Mouse (Mus musculus) myocyte (in vitro differentiated cells): ENCODE measurements around the gene Sla2. TPM values are rescaled to one million over a fixed set of nuclear protein-coding genes. Genes with fewer than 3 reads are reported as not detected.

Experiments
- H3K27me3 ChIP-seq: one replicate; pipeline ENCODE4 v1.6.1; 2011; ENCODE audit not compliant: control insufficient read depth, insufficient read depth, insufficient read length
- H3K36me3 ChIP-seq: one replicate; pipeline ENCODE4 v1.6.1; 2011; ENCODE audit not compliant: control insufficient read depth, insufficient read depth
- H3K4me2 ChIP-seq: one replicate; pipeline ENCODE4 v1.6.1; 2011; ENCODE audit warnings: low read depth, control low read depth
- H3K4me3 ChIP-seq: one replicate; pipeline ENCODE4 v1.5.1; 2011; ENCODE audit warnings: mild to moderate bottlenecking, control low read depth, moderate library complexity
- H3K79me2 ChIP-seq: one replicate; pipeline ENCODE4 v1.6.1; 2011; ENCODE audit not compliant: control insufficient read depth, insufficient read depth
- H3ac ChIP-seq: one replicate; pipeline ENCODE4 v1.6.1; 2011; ENCODE audit not compliant: control insufficient read depth, insufficient read length
- CEBPB ChIP-seq: IDR thresholded peaks from 2 replicates; pipeline ENCODE4 v1.6.1; 2011; ENCODE audit warnings: mild to moderate bottlenecking, moderate library complexity; ENCODE audit not compliant: poor library complexity, insufficient read depth, severe bottlenecking
- E2F4 ChIP-seq: IDR thresholded peaks from one replicate; pipeline ENCODE4 v1.6.1; 2011; ENCODE audit warnings: mild to moderate bottlenecking, control low read depth, moderate library complexity; ENCODE audit not compliant: insufficient read depth
- MAX ChIP-seq: IDR thresholded peaks from one replicate; pipeline ENCODE4 v1.6.1; 2011; ENCODE audit warnings: low read depth, mild to moderate bottlenecking, control low read depth
- MYOD1 ChIP-seq, 3 experiments: IDR thresholded peaks; one replicate each; pipeline ENCODE4 v1.6.1; 2011; ENCODE audit warnings: control low read depth in 2 of 3, low read depth in 2 of 3, mild to moderate bottlenecking in 2 of 3, moderate library complexity in 1 of 3; ENCODE audit not compliant: insufficient read length in 2 of 3, control insufficient read depth in 1 of 3
- MYOG ChIP-seq, 3 experiments: IDR thresholded peaks; one replicate each; pipeline ENCODE4 v1.6.1; 2011; ENCODE audit warnings: control low read depth in 2 of 3, low read depth in 2 of 3, mild to moderate bottlenecking in 2 of 3; ENCODE audit not compliant: insufficient read length in 2 of 3, control insufficient read depth in 1 of 3, insufficient read depth in 1 of 3
- POLR2A ChIP-seq: IDR thresholded peaks from one replicate; pipeline ENCODE4 v1.6.1; 2011; ENCODE audit warnings: low read depth, mild to moderate bottlenecking, control low read depth, moderate library complexity; ENCODE audit not compliant: insufficient read length
- POLR2AphosphoS2 ChIP-seq: IDR thresholded peaks from one replicate; pipeline ENCODE4 v1.6.1; 2011; ENCODE audit warnings: low read depth, control low read depth; ENCODE audit not compliant: insufficient read length
- REST ChIP-seq: IDR thresholded peaks from one replicate; pipeline ENCODE4 v1.6.1; 2011; ENCODE audit warnings: mild to moderate bottlenecking, control low read depth, moderate library complexity; ENCODE audit not compliant: insufficient read depth, insufficient read length
- SRF ChIP-seq: IDR thresholded peaks from one replicate; pipeline ENCODE4 v1.6.1; 2011; ENCODE audit warnings: low read depth; ENCODE audit not compliant: control insufficient read depth, insufficient read length
- TCF12 ChIP-seq: IDR thresholded peaks from one replicate; pipeline ENCODE4 v1.6.1; 2011; ENCODE audit warnings: mild to moderate bottlenecking, control low read depth; ENCODE audit not compliant: poor library complexity, insufficient read depth, severe bottlenecking
- TCF3 ChIP-seq: IDR thresholded peaks from one replicate; pipeline ENCODE4 v1.6.1; 2011; ENCODE audit warnings: low read depth, control low read depth; ENCODE audit not compliant: insufficient read length
- USF1 ChIP-seq: IDR thresholded peaks from one replicate; pipeline ENCODE4 v1.6.1; 2011; ENCODE audit warnings: low read depth, mild to moderate bottlenecking, control low read depth, moderate library complexity
- polyA plus RNA-seq: library from polyadenylated mRNA; unstranded; fragments of >200 nt; fragmentation: generic; extraction: Trizol; gene quantifications from one replicate; pipeline ENCODE4 v1.2.1, GENCODE M21; 2012; ENCODE audit warnings: missing spikeins

Sla2 gene
- polyA plus RNA-seq, 1 experiment, result 0.18 TPM

- Histone ChIP-seq H3K27me3 (no peaks in the 10 kb centered on the region), H3ac (no peak overlapping the region), H3K36me3 (peaks cover 5% of the 10 kb centered on the region), H3K4me3 (no peak overlapping the region), H3K4me2 (no peak overlapping the region), H3K79me2 (no peaks in the 10 kb centered on the region)
- TF ChIP-seq POLR2A (no peak), CEBPB (no peak), SRF (no peak), POLR2AphosphoS2 (no peak), E2F4 (no peak), MYOG (IDR thresholded peaks at IDR 0.05; ENCODE audit: control insufficient read depth in 1 of 3, insufficient read depth in 1 of 3, insufficient read length in 2 of 3, low read depth in 2 of 3) (no peak), MAX (no peak), REST (no peak), TCF3 (no peak)
These were observed 36.5 kb downstream of the Sla2 start for GRCm38 (mm10) chr2:156850505-156850904.

GRCm38 (mm10) chr2:156848526-156849182, 38.3 kb downstream of the Sla2 start:
- no peak overlapping the region for H3ac ChIP-seq
- H3K4me3 ChIP-seq, result no peak overlapping the region
- peaks cover 8% of the 10 kb centered on the region for H3K79me2 ChIP-seq
- TF ChIP-seq MYOG (IDR thresholded peaks at IDR 0.05; ENCODE audit: control insufficient read depth in 1 of 3, insufficient read depth in 1 of 3, insufficient read length in 2 of 3, low read depth in 2 of 3), result peak in 1 of 3 experiments; percentile 21
- TF ChIP-seq REST, result no peak
- no peak for TF ChIP-seq TCF3
- no peak for TF ChIP-seq MYOD1 (IDR thresholded peaks at IDR 0.05; ENCODE audit: control insufficient read depth in 1 of 3, insufficient read length in 2 of 3, low read depth in 2 of 3)
- no peak for TF ChIP-seq POLR2AphosphoS2
- TF ChIP-seq MAX, result no peak
- H3K4me2 ChIP-seq, result no peak overlapping the region
- no peaks in the 10 kb centered on the region for H3K27me3 ChIP-seq
- peaks cover 5% of the 10 kb centered on the region for H3K36me3 ChIP-seq

DNA sequence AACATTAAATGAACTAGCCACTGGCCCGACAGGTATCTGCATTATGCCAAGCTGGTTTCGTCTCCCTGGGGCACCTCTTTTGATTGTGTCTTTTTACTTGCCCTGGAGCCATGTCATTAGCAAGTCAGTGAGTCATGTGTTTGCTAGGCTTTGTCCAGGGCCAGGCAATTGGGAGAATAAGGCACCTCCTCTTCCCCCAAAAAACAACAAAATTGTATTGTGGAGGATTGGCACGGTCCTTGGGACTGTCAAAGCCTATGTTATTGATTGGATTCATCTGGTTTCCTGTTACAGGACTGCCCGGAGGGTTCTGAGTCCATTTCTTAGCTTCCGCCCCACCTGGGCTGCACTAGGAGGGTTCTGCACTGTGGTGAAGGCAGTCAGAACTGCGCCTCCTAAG, 39.3 kb downstream of the Sla2 start:
- Histone ChIP-seq H3K79me2 (peaks cover 18% of the 10 kb centered on the region), H3ac (no peak overlapping the region), H3K36me3 (peaks cover 5% of the 10 kb centered on the region), H3K4me2 (no peak overlapping the region), H3K27me3 (no peaks in the 10 kb centered on the region), H3K4me3 (no peak overlapping the region)
- TF ChIP-seq MYOG (IDR thresholded peaks at IDR 0.05; ENCODE audit: control insufficient read depth in 1 of 3, insufficient read depth in 1 of 3, insufficient read length in 2 of 3, low read depth in 2 of 3), result no peak
- TF ChIP-seq USF1, result no peak
- TF ChIP-seq CEBPB, result no peak
- TF ChIP-seq E2F4, result no peak
- TF ChIP-seq POLR2AphosphoS2, result no peak
- TF ChIP-seq TCF12, result no peak
- TF ChIP-seq POLR2A, result no peak

GRCm38 (mm10) chr2:156844715-156845114, 42.3 kb downstream of the Sla2 start:
- Histone ChIP-seq H3K4me3 (no peak overlapping the region), H3K36me3 (no peaks in the 10 kb centered on the region), H3K79me2 (peaks cover 33% of the 10 kb centered on the region), H3ac (no peak overlapping the region), H3K4me2 (no peak overlapping the region), H3K27me3 (no peaks in the 10 kb centered on the region)
- TF ChIP-seq TCF12, result no peak
- TF ChIP-seq MYOG (IDR thresholded peaks at IDR 0.05; ENCODE audit: control insufficient read depth in 1 of 3, insufficient read depth in 1 of 3, insufficient read length in 2 of 3, low read depth in 2 of 3), result no peak

- H3K36me3 ChIP-seq, result no peaks in the 10 kb centered on the region
- TF ChIP-seq POLR2A (no peak), USF1 (no peak), MAX (no peak)
- no peak overlapping the region for H3ac ChIP-seq
- no peak overlapping the region for H3K4me2 ChIP-seq
- no peak overlapping the region for H3K4me3 ChIP-seq
- H3K27me3 ChIP-seq, result no peaks in the 10 kb centered on the region
- peaks cover 33% of the 10 kb centered on the region for H3K79me2 ChIP-seq
These were observed 43.7 kb downstream of the Sla2 start for GRCm38 (mm10) chr2:156843331-156843730.

DNA sequence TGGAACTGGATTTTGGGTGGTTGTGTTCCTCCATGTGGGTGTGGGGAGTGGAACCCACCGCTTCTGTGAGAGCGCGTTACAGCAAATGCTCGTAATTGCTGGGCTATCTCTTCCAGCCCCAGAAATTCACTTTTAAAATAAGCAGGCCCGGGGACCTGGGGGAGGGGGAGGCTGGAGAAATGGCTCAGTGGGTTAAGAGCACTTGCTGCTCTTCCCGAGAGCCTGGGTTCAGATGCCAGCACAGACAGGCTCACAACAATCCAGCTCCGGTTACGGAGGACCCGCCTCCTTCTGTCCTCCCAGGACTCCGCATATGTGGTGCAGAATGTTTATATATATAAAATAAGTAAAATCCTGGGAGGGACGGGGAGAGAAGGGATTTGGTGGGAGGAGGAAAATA, 44.3 kb downstream of the Sla2 start:
- Histone ChIP-seq H3K36me3 (no peaks in the 10 kb centered on the region), H3K4me3 (peak overlapping the region; percentile 56), H3K27me3 (no peaks in the 10 kb centered on the region), H3K79me2 (peaks cover 33% of the 10 kb centered on the region), H3ac (no peak overlapping the region), H3K4me2 (peak overlapping the region; percentile 100)
- TF ChIP-seq REST (no peak), MAX (no peak), USF1 (no peak), E2F4 (no peak), POLR2A (no peak), SRF (no peak), TCF12 (no peak), MYOD1 (IDR thresholded peaks at IDR 0.05; ENCODE audit: control insufficient read depth in 1 of 3, insufficient read length in 2 of 3, low read depth in 2 of 3) (no peak), TCF3 (no peak), POLR2AphosphoS2 (no peak), CEBPB (no peak), MYOG (IDR thresholded peaks at IDR 0.05; ENCODE audit: control insufficient read depth in 1 of 3, insufficient read depth in 1 of 3, insufficient read length in 2 of 3, low read depth in 2 of 3) (no peak)
